ENCODE assay signal across 12 mouse cellular contexts in the genomic region with DNA sequence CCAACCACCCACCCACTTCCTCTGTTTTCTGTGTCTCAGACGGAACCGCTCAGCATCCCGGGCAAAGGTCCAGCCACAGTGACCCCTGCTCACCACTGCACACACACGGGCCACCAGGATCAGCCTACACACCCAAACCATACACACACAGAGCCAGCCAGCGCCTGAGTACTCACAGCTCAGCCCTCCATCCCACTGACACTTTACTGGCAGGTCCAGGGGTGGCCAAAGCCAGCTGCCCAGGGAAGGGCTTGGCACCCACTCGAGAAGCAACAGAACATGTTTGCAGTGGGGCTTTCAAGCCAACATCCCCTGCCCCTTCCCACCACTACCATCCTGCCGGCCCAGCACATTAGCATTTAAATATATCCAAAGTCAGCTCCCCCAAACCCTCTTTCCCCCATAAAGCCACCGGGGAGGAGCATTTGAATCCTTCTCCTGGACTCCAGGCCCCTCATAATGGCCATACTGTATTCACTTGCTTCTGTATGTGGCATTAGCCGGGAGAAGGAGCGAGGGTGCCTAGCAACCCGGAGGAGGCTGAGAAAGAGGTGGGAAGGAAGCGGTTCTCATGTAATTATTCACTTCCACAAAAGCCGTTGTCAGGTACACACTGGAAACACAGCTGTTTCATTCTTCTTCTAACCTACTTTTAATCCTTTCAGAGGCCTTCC.
DNase-seq lines count a peak whose midpoint lies in the region; ATAC-seq and TF ChIP-seq lines count a peak whose summit lies in the region.
"Had no signal": no experiment of that assay in that cellular context is flagged by ENCODE, and none has a peak within 500 bp of the region (broad histone marks: within the 10 kb centered on the region; RNA-seq: fewer than 3 reads in every experiment).

No protein-coding gene starts in this region.

- no peaks in the 10 kb centered on the region for H3K9me3 ChIP-seq in embryonic facial prominence, embryonic 14.5 days (ENCODE audit: control insufficient read depth, low read length)
- no peaks in the 10 kb centered on the region for H3K9me3 ChIP-seq in embryonic facial prominence, embryonic 10.5 days
- no peaks in the 10 kb centered on the region for H3K9me3 ChIP-seq in forebrain, postnatal 0 days (ENCODE audit: low read length)
- H3K9me3 ChIP-seq in liver, embryonic 11.5 days (ENCODE audit: control insufficient read depth, low read length), result no peaks in the 10 kb centered on the region

- H3K9ac ChIP-seq in embryonic facial prominence, embryonic 14.5 days (ENCODE audit: low read depth, low read length), result no peak overlapping the region
- no peak overlapping the region; the same call in 1 of the 2 replicates for H3K9ac ChIP-seq in forebrain, postnatal 0 days
- H3K9ac ChIP-seq in liver, embryonic 11.5 days (ENCODE audit: low read depth, low read length), result no peak overlapping the region

- no peaks in the 10 kb centered on the region for H3K4me1 ChIP-seq in embryonic facial prominence, embryonic 14.5 days (ENCODE audit: control insufficient read depth, insufficient read depth, low read length)
- no peaks in the 10 kb centered on the region for H3K4me1 ChIP-seq in embryonic facial prominence, embryonic 10.5 days
- peaks cover 13% of the 10 kb centered on the region; the same call in 1 of the 2 replicates for H3K4me1 ChIP-seq in forebrain, postnatal 0 days (ENCODE audit: insufficient read depth)
- H3K4me1 ChIP-seq in liver, embryonic 11.5 days (replicated peaks; ENCODE audit: control insufficient read depth, insufficient read depth, low read length), result no peaks in the 10 kb centered on the region

- H3K27ac ChIP-seq in embryonic facial prominence, embryonic 14.5 days (replicated peaks; ENCODE audit: low read depth, low read length), result no peak overlapping the region
- H3K27ac ChIP-seq in embryonic facial prominence, embryonic 10.5 days (replicated peaks), result no peak overlapping the region
- H3K27ac ChIP-seq in forebrain, postnatal 0 days (ENCODE audit: low read depth, low read length), result peak overlapping the region; percentile 72
- H3K27ac ChIP-seq in gastrocnemius, adult 2 months, result no peak overlapping the region
- no peak overlapping the region for H3K27ac ChIP-seq in liver, embryonic 11.5 days (ENCODE audit: low read depth, low read length)

- no peaks in the 10 kb centered on the region for H3K27me3 ChIP-seq in embryonic facial prominence, embryonic 14.5 days (replicated peaks; ENCODE audit: control insufficient read depth, insufficient read depth, low read length)
- H3K27me3 ChIP-seq in embryonic facial prominence, embryonic 10.5 days (replicated peaks; ENCODE audit: low read depth, poor library complexity, severe bottlenecking), result no peaks in the 10 kb centered on the region
- no peaks in the 10 kb centered on the region for H3K27me3 ChIP-seq in forebrain, postnatal 0 days (ENCODE audit: insufficient read depth, low read length)
- H3K27me3 ChIP-seq in liver, embryonic 11.5 days (replicated peaks; ENCODE audit: control insufficient read depth, insufficient read depth, low read length), result no peaks in the 10 kb centered on the region; the same call in 1 of the 2 replicates

- no peak for ATAC-seq in embryonic facial prominence, embryonic 14.5 days (ENCODE audit: low read depth)
- peak; percentile 94 for ATAC-seq in forebrain, postnatal 0 days
- ATAC-seq in liver, embryonic 11.5 days (replicated peaks; ENCODE audit: low FRiP score), result no peak
- ATAC-seq: intestine, postnatal 0 days; Patski had no signal

- no peak overlapping the region for H3K4me2 ChIP-seq in embryonic facial prominence, embryonic 14.5 days (ENCODE audit: low read depth, low read length)
- no peak overlapping the region for H3K4me2 ChIP-seq in forebrain, postnatal 0 days (ENCODE audit: low read depth)
- no peak overlapping the region for H3K4me2 ChIP-seq in liver, embryonic 11.5 days

- 61% methylated on average over 13 of the region's 13 CpGs for WGBS in embryonic facial prominence, embryonic 14.5 days
- WGBS in embryonic facial prominence, embryonic 10.5 days, result 62% methylated on average over 13 of the region's 13 CpGs
- WGBS in forebrain, postnatal 0 days, result 24% methylated on average over 13 of the region's 13 CpGs
- 66% methylated on average over 13 of the region's 13 CpGs for WGBS in liver, embryonic 11.5 days

- no peaks in the 10 kb centered on the region for H3K36me3 ChIP-seq in embryonic facial prominence, embryonic 14.5 days (ENCODE audit: control insufficient read depth, insufficient read depth, low read length)
- no peaks in the 10 kb centered on the region for H3K36me3 ChIP-seq in embryonic facial prominence, embryonic 10.5 days (replicated peaks)
- H3K36me3 ChIP-seq in forebrain, postnatal 0 days (ENCODE audit: insufficient read depth), result no peaks in the 10 kb centered on the region
- no peaks in the 10 kb centered on the region for H3K36me3 ChIP-seq in liver, embryonic 11.5 days (ENCODE audit: control insufficient read depth, insufficient read depth, low read length)

- no peak for TF ChIP-seq CTCF in forebrain, postnatal 0 days (IDR thresholded peaks at IDR 0.05; ENCODE audit: low read depth)
- no peak for TF ChIP-seq CTCF in gastrocnemius, adult 2 months (IDR thresholded peaks at IDR 0.05)

- DNase-seq in embryonic facial prominence, embryonic 14.5 days (ENCODE audit: low spot score), result peak; percentile 3
- DNase-seq in embryonic facial prominence, embryonic 10.5 days (ENCODE audit: low spot score), result no peak
- peak; percentile 68 for DNase-seq in forebrain, postnatal 0 days
- peak; percentile 46 to 58 for DNase-seq in left cerebral cortex, postnatal 10 days (ENCODE audit: extremely low spot score in 1 of 2, low spot score in 2 of 2)
- peak; percentile 52 to 64 for DNase-seq in right cerebral cortex, adult 2 months (ENCODE audit: low spot score in 2 of 2)
- DNase-seq in kidney, postnatal 36 days, result no peak
- DNase-seq in gastrocnemius, adult 2 months, result no peak
- DNase-seq in liver, embryonic 11.5 days (ENCODE audit: low spot score), result no peak
- DNase-seq: heart, adult 18-20 months had no signal

- no peak overlapping the region for H3K4me3 ChIP-seq in embryonic facial prominence, embryonic 14.5 days (ENCODE audit: low read depth, low read length)
- H3K4me3 ChIP-seq in embryonic facial prominence, embryonic 10.5 days, result no peak overlapping the region
- no peak overlapping the region for H3K4me3 ChIP-seq in forebrain, postnatal 0 days (ENCODE audit: low read depth, low read length)
- no peak overlapping the region for H3K4me3 ChIP-seq in gastrocnemius, adult 2 months
- no peak overlapping the region for H3K4me3 ChIP-seq in liver, embryonic 11.5 days (ENCODE audit: low read depth, low read length)
- H3K4me3 ChIP-seq: myocyte had no signal

- intact Hi-C loops in left cerebral cortex, postnatal 10 days (cut with DNase I), result no loop called here
- intact Hi-C loops in gastrocnemius, adult 2 months (cut with DNase I), result no loop called here

Comparison
In these comparisons a context has a peak if more than half of its experiments do, and no peak if none do; other contexts are left out.
1. DNase-seq: peak in embryonic facial prominence, embryonic 14.5 days (single experiment), forebrain, postnatal 0 days (single experiment), left cerebral cortex, postnatal 10 days (2 of 2) and right cerebral cortex, adult 2 months (2 of 2); none in embryonic facial prominence, embryonic 10.5 days (single experiment), kidney, postnatal 36 days (0 of 2), gastrocnemius, adult 2 months (single experiment) and liver, embryonic 11.5 days (single experiment).